Mouse (Mus musculus) megakaryocyte, embryonic 14.5 days (primary cell): ENCODE measurements around the gene Mybpc2.

Experiments used
- FLI1 ChIP-seq: IDR thresholded peaks from 2 replicates; pipeline ENCODE4 v1.6.1; 2012; ENCODE audit warnings: low read length, inconsistent platforms, mixed read lengths
- GATA1 ChIP-seq: IDR thresholded peaks from 3 replicates; pipeline ENCODE4 v1.6.1; 2012; ENCODE audit warnings: mixed read lengths, low read length, inconsistent platforms, borderline replicate concordance

DNA sequence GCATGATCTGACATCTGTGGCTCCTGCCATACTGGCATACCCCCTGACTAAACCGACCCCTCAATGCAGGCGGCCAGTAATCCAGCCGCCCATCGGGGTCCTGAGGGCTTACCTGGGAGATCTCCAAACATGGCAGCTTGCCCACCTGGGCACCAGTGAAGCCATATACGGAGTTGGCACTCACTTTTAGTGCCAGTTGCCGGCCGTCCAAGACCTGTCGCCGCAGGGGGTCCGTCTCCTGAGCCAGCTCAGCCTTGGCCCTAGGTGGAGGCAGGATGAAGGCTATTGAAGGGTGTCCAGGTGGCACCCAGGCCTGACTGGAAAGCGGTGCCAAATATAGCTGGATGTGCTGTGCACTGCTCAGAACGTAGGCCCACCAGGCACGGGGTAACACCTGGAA is 13.0 kb upstream of the Mybpc2 start:
- no peak for TF ChIP-seq FLI1
- TF ChIP-seq GATA1, result no peak
